Mouse (Mus musculus): ENCODE data around the gene Gm13078.

Gm13078 gene

DNA sequence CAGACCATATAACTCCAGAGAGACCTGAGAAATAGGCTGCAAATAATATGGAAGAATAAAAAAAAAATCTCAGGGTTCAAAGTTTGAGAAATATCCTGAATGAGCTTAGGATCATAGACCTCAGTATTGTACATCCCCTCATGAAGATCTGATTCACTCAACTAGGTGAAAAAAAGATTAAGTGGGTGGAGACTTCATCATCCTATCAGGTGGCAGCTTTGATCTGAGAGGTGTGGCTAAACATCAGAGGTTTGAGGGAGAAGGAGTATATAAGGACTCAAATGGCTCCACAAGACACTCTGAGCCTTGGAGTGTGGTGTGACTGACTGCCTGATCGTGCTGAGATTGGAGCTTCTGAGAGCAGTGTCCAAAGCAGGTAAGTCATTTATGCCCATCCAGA, at the start of gene Gm13078:
Gene Gm13078, plus strand, starts transcription at position 301 of the 400 bp plus-strand sequence.
- no peak for DNase-seq (ENCODE audit: low spot score)

DNA sequence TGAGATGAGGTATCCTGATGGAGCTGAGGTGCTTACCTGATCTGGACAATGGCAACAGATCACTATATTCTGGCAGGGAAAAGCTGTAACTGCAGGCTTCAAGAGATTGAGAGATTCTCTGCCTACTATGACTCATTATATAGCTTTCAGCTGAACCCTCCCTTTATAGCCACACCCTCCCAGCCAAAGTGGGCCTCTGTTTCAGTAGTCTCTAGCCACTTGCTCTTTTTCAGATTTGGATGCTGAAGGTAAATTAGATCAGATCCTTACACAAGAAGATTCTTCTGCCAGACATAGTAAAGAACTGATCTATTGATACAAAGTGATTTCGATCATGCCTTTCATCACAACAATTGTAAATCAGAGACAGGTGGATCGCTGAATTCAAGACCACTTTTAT, 16.6 kb upstream of the Gm13078 start, which contains the start of gene Gm13089:
Gene Gm13089, minus strand, starts transcription at position 101 of the 400 bp plus-strand sequence.
- DNase-seq (ENCODE audit: low spot score): no peak

Data from T-cell, adult 2 months (primary cell).